Mouse (Mus musculus) retina, postnatal 1 day (tissue): Measurements from ENCODE around the gene Gm28230.

Experiments used
- DNase-seq: peaks from one replicate; pipeline ENCODE4 v3.0.0-alpha.2; 2012

Gm28230 gene

GRCm38 (mm10) chr2:74705467-74706089 is 20.9 kb upstream of the Gm28230 start:
- DNase-seq: no peak

- no peak for DNase-seq
Measured at GRCm38 (mm10) chr2:74706393-74706960, 20.1 kb upstream of the Gm28230 start.

GRCm38 (mm10) chr2:74707599-74707998 is 18.9 kb upstream of the Gm28230 start:
- no peak for DNase-seq

GRCm38 (mm10) chr2:74708676-74709075 is 17.9 kb upstream of the Gm28230 start:
- DNase-seq: no peak

GRCm38 (mm10) chr2:74709465-74710419 is 16.8 kb upstream of the Gm28230 start:
- DNase-seq: no peak

GRCm38 (mm10) chr2:74710929-74711543 is 15.5 kb upstream of the Gm28230 start:
- no peak for DNase-seq

GRCm38 (mm10) chr2:74711721-74712621 is 14.6 kb upstream of the Gm28230 start, which contains the start of the genes Hoxd3 and Hoxd4:
Gene Hoxd3, plus strand, starts transcription at chr2:74711927.
Gene Hoxd4, plus strand, starts transcription at chr2:74711929.
- no peak for DNase-seq

- no peak for DNase-seq
Measured at GRCm38 (mm10) chr2:74713239-74714150, 13.0 kb upstream of the Gm28230 start.

GRCm38 (mm10) chr2:74714156-74714789 is 12.3 kb upstream of the Gm28230 start:
- no peak for DNase-seq

- DNase-seq: no peak
Measured at GRCm38 (mm10) chr2:74714881-74715280, 11.6 kb upstream of the Gm28230 start.

GRCm38 (mm10) chr2:74715504-74716241 is 10.9 kb upstream of the Gm28230 start:
- DNase-seq: peak; percentile 91

- no peak for DNase-seq
Measured at GRCm38 (mm10) chr2:74720384-74720783, 6.1 kb upstream of the Gm28230 start.

- no peak for DNase-seq
Measured at GRCm38 (mm10) chr2:74720955-74721491, 5.5 kb upstream of the Gm28230 start.

- DNase-seq: no peak
Measured at GRCm38 (mm10) chr2:74721882-74722281, 4.6 kb upstream of the Gm28230 start.

- no peak for DNase-seq
Measured at GRCm38 (mm10) chr2:74722949-74723348, 3.6 kb upstream of the Gm28230 start.

- no peak for DNase-seq
Measured at GRCm38 (mm10) chr2:74724244-74725015, 2.1 kb upstream of the Gm28230 start.

GRCm38 (mm10) chr2:74725171-74725570 is 1.4 kb upstream of the Gm28230 start:
- no peak for DNase-seq

GRCm38 (mm10) chr2:74726973-74727639 is 578 bp downstream of the Gm28230 start:
- no peak for DNase-seq
